Mouse (Mus musculus): ENCODE measurements around the gene Plcb4.
"Not testable (repeated sequence)": the region's sequence is repeated elsewhere in the genome, so short reads cannot be mapped to it uniquely, and the experiment has no call there.

Gene Plcb4

GRCm38 (mm10) chr2:135717232-135718134, 58.7 kb downstream of the Plcb4 start:
- peak; percentile 60 for DNase-seq

GRCm38 (mm10) chr2:135722109-135722508, 63.3 kb downstream of the Plcb4 start:
- DNase-seq = no peak

GRCm38 (mm10) chr2:135723387-135723786, 64.6 kb downstream of the Plcb4 start:
- DNase-seq = no peak

- no peak for DNase-seq
Observed at GRCm38 (mm10) chr2:135724489-135724888, 65.7 kb downstream of the Plcb4 start.

GRCm38 (mm10) chr2:135725362-135725761, 66.6 kb downstream of the Plcb4 start:
- DNase-seq = peak; percentile 38

- no peak for DNase-seq
Observed at GRCm38 (mm10) chr2:135727088-135727487, 68.3 kb downstream of the Plcb4 start.

GRCm38 (mm10) chr2:135727925-135728324, 69.1 kb downstream of the Plcb4 start:
- DNase-seq = no peak

GRCm38 (mm10) chr2:135731591-135731990, 72.8 kb downstream of the Plcb4 start:
- peak; percentile 76 for DNase-seq

- DNase-seq = no peak
Observed at GRCm38 (mm10) chr2:135732651-135733050, 73.8 kb downstream of the Plcb4 start.

- no peak for DNase-seq
Observed at GRCm38 (mm10) chr2:135733926-135734510, 75.2 kb downstream of the Plcb4 start.

- DNase-seq = no peak
Observed at GRCm38 (mm10) chr2:135737506-135737905, 78.7 kb downstream of the Plcb4 start.

- not testable (repeated sequence) for DNase-seq
Observed at GRCm38 (mm10) chr2:135738022-135738780, 79.4 kb downstream of the Plcb4 start.

- no peak for DNase-seq
Observed at GRCm38 (mm10) chr2:135738950-135739349, 80.1 kb downstream of the Plcb4 start.

GRCm38 (mm10) chr2:135742954-135743700, 84.3 kb downstream of the Plcb4 start:
- no peak for DNase-seq

GRCm38 (mm10) chr2:135744711-135745110, 85.9 kb downstream of the Plcb4 start:
- DNase-seq = no peak

GRCm38 (mm10) chr2:135745126-135745525, 86.3 kb downstream of the Plcb4 start:
- peak; percentile 43 for DNase-seq

GRCm38 (mm10) chr2:135748441-135748840, 89.6 kb downstream of the Plcb4 start:
- DNase-seq = no peak

- no peak for DNase-seq
Observed at GRCm38 (mm10) chr2:135749606-135750005, 90.8 kb downstream of the Plcb4 start.

- no peak for DNase-seq
Observed at GRCm38 (mm10) chr2:135750748-135751147, 91.9 kb downstream of the Plcb4 start.

- DNase-seq = no peak
Observed at GRCm38 (mm10) chr2:135755792-135756191, 97.0 kb downstream of the Plcb4 start.

- no peak for DNase-seq
Observed at GRCm38 (mm10) chr2:135757478-135757877, 98.7 kb downstream of the Plcb4 start.

- peak; percentile 37 for DNase-seq
Observed at GRCm38 (mm10) chr2:135759499-135760095, 100.8 kb downstream of the Plcb4 start.

Measured in kidney, postnatal 14 days (tissue).